Mouse (Mus musculus) liver, embryonic 14.5 days (tissue): ENCODE measurements at regions not wholly inside any gene's neighbourhood (a gene's known extent, or its start where the extent isn't known, plus 50 kb on each side); places are given as distances from the start of the nearest gene placed in this dataset.

ENCODE experiments used
- CTCF ChIP-seq: IDR thresholded peaks from 2 replicates; pipeline ENCODE4 v1.5.1; 2016; ENCODE audit warnings: antibody characterized with exemption, low read depth, control low read depth
- EP300 ChIP-seq: IDR thresholded peaks from 2 replicates; pipeline ENCODE4 v1.6.1; 2016; ENCODE audit warnings: antibody characterized with exemption, low read depth

DNA sequence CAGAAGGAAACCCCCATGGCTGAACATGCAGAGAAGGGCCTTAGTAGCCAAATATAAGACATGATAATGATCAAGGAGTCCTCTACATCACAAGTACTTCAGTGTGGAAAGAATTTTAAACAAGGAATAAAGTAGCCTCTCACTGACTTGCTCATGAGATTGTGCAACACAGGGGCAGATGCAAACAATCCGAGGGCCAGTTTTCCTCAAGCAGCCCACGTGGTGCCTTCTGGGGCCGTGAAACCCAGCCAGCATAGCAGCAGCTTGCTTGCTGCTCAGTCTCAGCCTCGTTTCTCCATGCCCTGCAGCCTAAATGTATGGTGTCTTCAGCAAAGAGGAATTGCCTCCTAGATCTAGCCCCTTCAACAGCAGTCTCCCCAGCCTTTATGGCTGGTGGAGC lies 350.7 kb upstream of the Rasgrp1 start:
- TF ChIP-seq CTCF (no peak), EP300 (no peak)
